Mouse (Mus musculus): ENCODE data around the gene Apof.

DNA sequence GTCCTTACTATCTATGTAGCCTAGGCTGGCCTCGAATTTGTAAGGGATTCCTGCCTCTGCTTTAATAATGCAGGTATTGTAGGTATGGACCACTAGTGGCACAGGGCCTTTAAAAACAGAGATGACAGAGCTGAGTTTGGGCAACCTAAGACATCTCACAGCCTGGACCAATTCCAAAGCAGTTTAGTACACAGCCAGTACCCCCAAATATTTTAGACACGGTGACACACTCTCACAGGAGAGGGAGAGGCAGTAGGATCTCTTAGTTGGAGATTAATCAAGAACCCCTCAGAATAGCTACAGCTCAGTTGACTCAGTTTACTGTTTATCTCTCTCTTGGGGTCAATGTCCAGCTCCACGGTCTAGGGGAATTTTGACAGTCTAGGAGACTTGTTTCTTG, 33.9 kb downstream of the Apof start:
- TF ChIP-seq CTCF (IDR thresholded peaks at IDR 0.05; ENCODE audit: control insufficient read depth, insufficient read depth, insufficient replicate concordance, low read depth, low read length) (no peak), POLR2A (IDR thresholded peaks at IDR 0.05; ENCODE audit: control insufficient read depth, low read depth, low read length) (no peak)
